Mouse (Mus musculus): Measurements from ENCODE around the gene Cfap97d1. TPM values are rescaled to one million over a fixed set of nuclear protein-coding genes. Genes with fewer than 3 reads are reported as not detected.

Cfap97d1 gene
- total RNA-seq (2023): not detected in 2 replicates

GRCm38 (mm10) chr11:101984054-101985025, at the start of gene Cfap97d1:
Cfap97d1 (plus strand) TSS chr11:101984279.

DNA sequence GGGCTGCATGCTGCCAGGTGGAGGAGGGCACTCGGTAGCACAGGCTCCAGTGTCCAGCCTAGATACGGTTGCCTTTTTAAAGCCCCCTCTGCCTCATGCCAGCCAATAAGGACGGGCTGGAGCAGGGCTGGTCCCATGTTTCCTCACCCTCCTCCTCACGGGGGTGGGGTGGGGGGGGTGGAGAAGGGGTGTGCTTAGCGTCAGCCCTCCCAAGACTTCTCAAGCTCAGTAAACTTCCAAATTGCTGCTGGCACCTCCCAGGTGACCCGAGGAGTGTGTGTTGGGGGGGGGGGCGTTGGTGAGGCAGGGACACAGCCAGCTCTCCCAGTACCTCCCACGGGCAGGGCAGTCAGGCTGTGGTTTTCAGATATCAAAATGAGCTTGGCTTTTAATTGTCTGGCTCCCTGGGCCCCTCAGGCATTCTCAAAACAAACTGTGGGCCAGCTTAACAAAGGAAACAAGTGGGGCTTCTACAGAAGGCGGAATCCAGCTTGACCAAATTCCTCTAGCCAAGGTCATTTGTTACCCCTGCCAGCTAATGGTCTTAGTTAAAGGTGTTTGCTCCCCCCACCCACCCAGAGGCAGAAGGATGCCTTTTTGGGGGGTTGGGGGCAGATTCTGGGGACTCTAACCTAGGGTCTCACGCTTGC, 17.0 kb upstream of the Cfap97d1 start, which contains the start of gene Sost:
Sost (minus strand) TSS at position 51 of the 650 bp plus-strand sequence.

GRCm38 (mm10) chr11:101986913-101987312, 2.8 kb downstream of the Cfap97d1 start, which contains the start of gene Dusp3:
Dusp3 (minus strand) TSS chr11:101987013.

GRCm38 (mm10) chr11:102028087-102028816, 44.2 kb downstream of the Cfap97d1 start, which contains the start of gene Mpp3:
Mpp3 (minus strand) TSS chr11:102028461.

GRCm38 (mm10) chr11:102041350-102041949, 57.4 kb downstream of the Cfap97d1 start, which contains the start of gene Cd300lg:
Cd300lg (plus strand) TSS chr11:102041509.

Other genes with a start within 250 kb of the Cfap97d1 start
- gene Etv4, start 198.9 kb upstream of the Cfap97d1 start, total RNA-seq (2023): not detected in 2 replicates
- not detected in 2 replicates for gene Meox1, start 89.9 kb upstream of the Cfap97d1 start, total RNA-seq (2023)
- gene Sost, start 17.3 kb upstream of the Cfap97d1 start, total RNA-seq (2023): not detected in 2 replicates
- gene Dusp3, start 2.7 kb downstream of the Cfap97d1 start, total RNA-seq (2023): 17.3 and 33.2 TPM in 2 replicates
- gene Mpp3, start 44.2 kb downstream of the Cfap97d1 start, total RNA-seq (2023): not detected in 2 replicates
- gene Cd300lg, start 57.2 kb downstream of the Cfap97d1 start, total RNA-seq (2023): 10.3 and 15.6 TPM in 2 replicates
- 0.18 and 0.69 TPM in 2 replicates for gene Mpp2, start 104.2 kb downstream of the Cfap97d1 start, total RNA-seq (2023)
- gene Ppy, start 117.0 kb downstream of the Cfap97d1 start, total RNA-seq (2023): not detected in 2 replicates
- not detected in 2 replicates for gene Pyy, start 123.6 kb downstream of the Cfap97d1 start, total RNA-seq (2023)
- gene Nags, start 161.2 kb downstream of the Cfap97d1 start, total RNA-seq (2023): not detected in 2 replicates
- 9.1 and 9.3 TPM in 2 replicates for gene Tmem101, start 172.1 kb downstream of the Cfap97d1 start, total RNA-seq (2023)
- 35.9 and 37.7 TPM in 2 replicates for gene Lsm12, start 201.0 kb downstream of the Cfap97d1 start, total RNA-seq (2023)
- gene G6pc3, start 205.3 kb downstream of the Cfap97d1 start, total RNA-seq (2023): 14.6 and 15.4 TPM in 2 replicates
- 128 and 209 TPM in 2 replicates for gene Hdac5, start 245.9 kb downstream of the Cfap97d1 start, total RNA-seq (2023)